Mouse (Mus musculus) testis, adult 2 months (tissue): ENCODE data around the gene Ccdc185.

Experiments
- CTCF ChIP-seq: fragments of 200-500 bp; IDR thresholded peaks from 2 replicates; pipeline ENCODE4 v1.5.1; 2012; ENCODE audit warnings: low read depth, mild to moderate bottlenecking, inconsistent platforms, low read length, moderate library complexity; ENCODE audit not compliant: control insufficient read depth, insufficient read depth, insufficient replicate concordance
- POLR2A ChIP-seq: fragments of 200-500 bp; IDR thresholded peaks from 2 replicates; pipeline ENCODE4 v1.6.1; 2012; ENCODE audit warnings: low read depth, mild to moderate bottlenecking, inconsistent platforms, low read length, moderate library complexity; ENCODE audit not compliant: control insufficient read depth

- TF ChIP-seq CTCF: no peak
- TF ChIP-seq POLR2A: no peak
These were observed 36.5 kb upstream of the Ccdc185 start for GRCm38 (mm10) chr1:182785504-182785903.
